Mouse (Mus musculus): ENCODE results near the gene Evi2.

DNA sequence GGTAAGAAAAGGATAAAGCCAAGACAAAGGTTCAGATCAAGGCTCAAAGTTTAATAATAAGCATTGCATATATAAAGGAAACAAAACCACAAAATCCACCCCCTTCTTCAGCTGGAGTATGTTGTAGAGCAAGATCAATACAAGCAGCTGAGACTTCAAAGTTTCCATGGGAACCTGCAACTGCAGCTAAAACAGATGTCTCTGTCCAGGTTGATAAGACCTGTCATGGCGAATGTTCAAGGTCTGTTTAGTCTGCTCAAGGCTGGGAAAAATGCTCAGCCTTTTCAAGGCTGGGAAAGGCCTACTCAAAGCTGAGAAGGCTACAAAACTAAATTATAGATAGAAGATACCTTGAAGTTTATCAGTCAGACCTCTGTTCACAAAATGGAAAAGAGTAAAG lies 22.2 kb upstream of the Evi2 start:
- no peak for TF ChIP-seq CTCF (IDR thresholded peaks at IDR 0.05; ENCODE audit: insufficient read depth, low read length)
- no peak for TF ChIP-seq POLR2A (IDR thresholded peaks at IDR 0.05; ENCODE audit: borderline replicate concordance, extremely low read depth, low read depth, low read length)

All from lung, adult 2 months (tissue).